Mouse (Mus musculus): Measurements from ENCODE around the gene Traf3ip3. TPM values are rescaled to one million over a fixed set of nuclear protein-coding genes. Genes with fewer than 3 reads are reported as not detected.
A peak's percentile ranks its signal among the peaks of the same experiment; 100 is the strongest.

Traf3ip3 gene
- polyA plus RNA-seq, 1 experiment, result 62.7 TPM

DNA sequence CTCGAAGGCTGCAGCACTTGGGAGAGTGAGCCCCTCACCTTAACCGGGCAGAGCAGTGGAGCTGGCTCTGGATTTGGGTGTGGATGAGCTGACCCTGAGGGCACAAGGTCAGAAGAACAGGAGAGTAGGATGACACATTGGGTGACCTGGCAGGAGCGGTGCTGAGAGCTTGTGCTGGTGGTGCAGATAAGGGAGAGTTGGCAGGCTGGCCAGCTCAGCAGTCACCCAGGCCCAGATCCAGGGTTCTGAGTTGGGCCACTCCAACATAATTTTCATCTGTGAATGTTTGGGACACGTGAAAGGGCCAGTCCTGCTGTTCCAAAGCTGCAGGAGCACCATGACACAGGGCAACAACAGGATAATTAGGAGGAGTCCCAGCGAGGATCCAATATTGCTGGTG is 9.9 kb upstream of the Traf3ip3 start:
- Histone ChIP-seq H3K4me3 (ENCODE audit: extremely low read depth, insufficient read depth, insufficient read length) (no peak overlapping the region), H3K36me3 (ENCODE audit: control insufficient read depth, insufficient read depth, low read length) (no peaks in the 10 kb centered on the region; the same call in 1 of the 2 replicates), H3K4me1 (ENCODE audit: control insufficient read depth, insufficient read depth, insufficient read length) (no peaks in the 10 kb centered on the region; the same call in 1 of the 2 replicates), H3K27me3 (ENCODE audit: control insufficient read depth, insufficient read depth, low read length) (no peaks in the 10 kb centered on the region), H3K27ac (ENCODE audit: insufficient read depth, low read length) (no peak overlapping the region)
- WGBS, result 89% methylated on average over 5 of the region's 5 CpGs
- DNase-seq (ENCODE audit: low read depth in 1 of 2, low spot score in 2 of 2), result no peak
- TF ChIP-seq POLR2A (IDR thresholded peaks at IDR 0.05; ENCODE audit: low read depth, low read length) (no peak), CTCF (IDR thresholded peaks at IDR 0.05; ENCODE audit: extremely low read depth, insufficient read depth, insufficient read length, insufficient replicate concordance) (no peak)

DNA sequence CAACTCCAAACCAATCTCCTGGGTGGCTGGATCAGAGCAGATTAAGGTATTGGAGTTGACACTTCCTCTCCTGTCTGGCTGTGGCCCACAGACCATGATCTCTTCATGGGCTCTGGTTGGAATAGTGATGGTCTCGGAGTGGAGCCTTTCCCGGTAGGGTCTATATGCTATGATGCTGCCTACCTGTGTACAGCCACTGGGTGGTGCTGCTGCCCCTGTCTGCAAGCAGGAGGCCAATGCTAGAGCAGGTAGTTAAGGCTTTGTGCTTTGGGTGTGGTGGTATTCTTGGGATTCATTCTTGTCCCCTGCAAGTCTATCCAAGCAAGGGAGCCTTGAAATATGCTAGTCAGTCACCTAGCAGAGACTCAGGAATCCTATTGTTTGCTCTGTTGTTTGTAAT is 6.7 kb upstream of the Traf3ip3 start:
- Histone ChIP-seq H3K4me3 (ENCODE audit: extremely low read depth, insufficient read depth, insufficient read length) (peak overlapping the region; percentile 57), H3K4me1 (ENCODE audit: control insufficient read depth, insufficient read depth, insufficient read length) (no peaks in the 10 kb centered on the region; the same call in 1 of the 2 replicates), H3K27me3 (ENCODE audit: control insufficient read depth, insufficient read depth, low read length) (no peaks in the 10 kb centered on the region), H3K36me3 (ENCODE audit: control insufficient read depth, insufficient read depth, low read length) (no peaks in the 10 kb centered on the region), H3K27ac (ENCODE audit: insufficient read depth, low read length) (peak overlapping the region; percentile 70)
- TF ChIP-seq CTCF (IDR thresholded peaks at IDR 0.05; ENCODE audit: extremely low read depth, insufficient read depth, insufficient read length, insufficient replicate concordance) (peak; percentile 91; the same call in 1 of the 2 replicates), POLR2A (IDR thresholded peaks at IDR 0.05; ENCODE audit: low read depth, low read length) (no peak)
- DNase-seq (ENCODE audit: low read depth in 1 of 2, low spot score in 2 of 2), result peak; percentile 51 to 84
- WGBS, result 22% methylated on average over 2 of the region's 2 CpGs

DNA sequence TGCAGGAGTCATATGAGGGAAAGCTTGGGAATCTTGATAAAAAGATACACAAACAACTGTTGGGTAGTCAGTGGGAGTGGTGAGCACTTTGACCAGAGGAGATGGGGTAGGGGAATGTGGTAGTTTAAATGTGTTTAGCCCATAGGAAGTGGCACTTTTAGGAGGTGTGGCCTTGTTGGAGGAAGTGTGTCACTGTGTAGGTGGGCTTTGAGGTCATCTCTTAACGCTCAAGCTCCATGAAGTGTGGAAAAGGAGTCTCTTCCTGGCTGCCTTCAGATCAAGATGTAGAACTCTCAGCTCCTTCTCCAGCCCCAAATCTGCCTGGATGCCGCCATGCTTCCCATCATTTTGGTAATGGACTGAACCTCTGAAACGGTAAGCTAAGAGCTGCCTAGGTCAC is 6.0 kb upstream of the Traf3ip3 start, which contains the start of gene Lamb3:
Gene Lamb3 (plus strand): TSS at position 197 of the 400 bp plus-strand sequence.
- Histone ChIP-seq H3K4me3 (ENCODE audit: extremely low read depth, insufficient read depth, insufficient read length) (peak within 1 kb of the TSS; percentile 57), H3K36me3 (ENCODE audit: control insufficient read depth, insufficient read depth, low read length) (no peaks in the 10 kb centered on the region), H3K27ac (ENCODE audit: insufficient read depth, low read length) (peak within 1 kb of the TSS; percentile 70), H3K4me1 (ENCODE audit: control insufficient read depth, insufficient read depth, insufficient read length) (no peaks in the 10 kb centered on the region; the same call in 1 of the 2 replicates), H3K27me3 (ENCODE audit: control insufficient read depth, insufficient read depth, low read length) (no peaks in the 10 kb centered on the region)
- DNase-seq (ENCODE audit: low read depth in 1 of 2, low spot score in 2 of 2), result peak in 1 of 2 experiments; percentile 41
- TF ChIP-seq CTCF (IDR thresholded peaks at IDR 0.05; ENCODE audit: extremely low read depth, insufficient read depth, insufficient read length, insufficient replicate concordance), result no peak
- TF ChIP-seq POLR2A (IDR thresholded peaks at IDR 0.05; ENCODE audit: low read depth, low read length), result no peak
- 54% methylated on average over 3 of the region's 3 CpGs for WGBS

DNA sequence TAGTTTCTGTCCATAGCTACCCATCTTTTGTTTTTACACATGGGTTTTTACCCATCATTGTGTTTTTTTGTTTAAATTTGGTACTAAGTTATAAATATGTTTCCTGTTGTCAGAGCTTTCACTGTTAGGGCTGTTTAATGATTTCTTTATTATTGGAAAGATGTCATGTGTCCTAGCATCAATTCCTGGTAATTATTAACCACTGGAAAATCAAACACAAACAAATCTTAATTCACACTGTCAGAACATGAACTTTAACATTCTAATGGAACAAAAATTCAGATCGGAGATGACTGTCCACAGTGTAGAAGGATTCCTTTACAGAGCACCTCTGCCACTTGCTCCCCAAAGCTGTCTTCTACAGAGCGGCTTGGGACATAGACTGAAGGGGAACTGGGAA is 3.9 kb upstream of the Traf3ip3 start:
- no peaks in the 10 kb centered on the region for H3K27me3 ChIP-seq (ENCODE audit: control insufficient read depth, insufficient read depth, low read length)
- WGBS, result 89% methylated on average over 2 of the region's 2 CpGs
- H3K36me3 ChIP-seq (ENCODE audit: control insufficient read depth, insufficient read depth, low read length), result no peaks in the 10 kb centered on the region
- peaks cover 2% of the 10 kb centered on the region; the same call in 1 of the 2 replicates for H3K4me1 ChIP-seq (ENCODE audit: control insufficient read depth, insufficient read depth, insufficient read length)
- TF ChIP-seq POLR2A (IDR thresholded peaks at IDR 0.05; ENCODE audit: low read depth, low read length) (no peak), CTCF (IDR thresholded peaks at IDR 0.05; ENCODE audit: extremely low read depth, insufficient read depth, insufficient read length, insufficient replicate concordance) (no peak)
- H3K27ac ChIP-seq (ENCODE audit: insufficient read depth, low read length), result no peak overlapping the region
- no peak for DNase-seq (ENCODE audit: low read depth in 1 of 2, low spot score in 2 of 2)
- H3K4me3 ChIP-seq (ENCODE audit: extremely low read depth, insufficient read depth, insufficient read length), result no peak overlapping the region

DNA sequence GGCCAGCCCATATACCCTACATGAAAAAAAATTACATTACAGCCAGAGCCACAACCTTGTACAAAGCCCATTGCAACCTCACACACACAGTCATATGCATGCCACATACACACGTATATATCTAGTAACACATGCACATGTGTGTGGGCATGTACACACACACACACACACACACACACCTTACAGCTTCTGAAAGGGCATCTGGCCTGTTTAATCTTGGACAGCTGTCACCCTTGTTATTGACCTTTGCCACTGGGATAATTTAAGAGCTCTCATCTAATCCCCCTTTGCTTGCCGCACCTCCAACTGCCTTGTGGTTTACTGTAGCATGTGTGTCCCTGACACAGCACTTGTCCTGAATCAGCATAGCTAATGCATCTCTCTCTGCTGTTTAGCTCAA is 2.3 kb upstream of the Traf3ip3 start:
- no peak for DNase-seq (ENCODE audit: low read depth in 1 of 2, low spot score in 2 of 2)
- no peak for TF ChIP-seq POLR2A (IDR thresholded peaks at IDR 0.05; ENCODE audit: low read depth, low read length)
- TF ChIP-seq CTCF (IDR thresholded peaks at IDR 0.05; ENCODE audit: extremely low read depth, insufficient read depth, insufficient read length, insufficient replicate concordance), result no peak
- Histone ChIP-seq H3K4me3 (ENCODE audit: extremely low read depth, insufficient read depth, insufficient read length) (no peak overlapping the region), H3K27ac (ENCODE audit: insufficient read depth, low read length) (no peak overlapping the region), H3K27me3 (ENCODE audit: control insufficient read depth, insufficient read depth, low read length) (no peaks in the 10 kb centered on the region), H3K36me3 (ENCODE audit: control insufficient read depth, insufficient read depth, low read length) (peaks cover 6% of the 10 kb centered on the region), H3K4me1 (ENCODE audit: control insufficient read depth, insufficient read depth, insufficient read length) (peaks cover 6% of the 10 kb centered on the region; the same call in 1 of the 2 replicates)
- WGBS, result 80% methylated on average over 2 of the region's 2 CpGs

DNA sequence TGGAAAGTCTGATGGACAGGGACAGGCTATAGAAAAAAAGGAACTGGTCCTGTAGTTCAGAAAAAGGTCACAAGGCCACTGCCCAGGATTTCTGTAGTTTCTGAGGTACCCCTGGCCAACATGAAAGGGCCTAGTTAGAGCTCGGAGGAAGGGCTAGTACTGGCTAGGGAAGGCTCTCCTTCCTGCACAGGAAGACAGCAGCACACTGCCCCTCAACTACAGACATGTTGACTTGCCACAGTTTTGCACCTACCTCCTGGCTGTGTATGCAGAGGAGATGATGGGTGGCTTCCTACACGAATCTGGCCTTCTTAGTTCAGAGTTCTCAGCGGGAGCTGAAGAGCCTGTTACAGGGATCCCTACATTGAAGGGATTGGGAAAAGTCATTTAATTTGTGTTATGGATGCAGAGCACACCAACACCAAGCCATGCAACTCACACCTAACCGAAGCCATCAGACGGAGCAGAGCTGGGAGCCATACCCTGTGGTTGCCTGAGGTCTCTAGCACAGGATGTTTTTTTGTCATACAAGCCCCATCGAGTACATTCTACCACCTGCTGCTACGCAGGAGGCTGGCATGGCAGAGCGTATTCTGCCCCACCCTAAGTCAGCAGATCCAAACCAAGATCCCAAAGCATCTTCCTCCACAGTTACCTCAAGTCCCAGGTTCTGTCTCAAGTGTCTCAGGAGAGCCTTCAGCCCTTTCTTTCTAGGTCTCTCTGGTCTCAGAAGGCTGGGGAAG is 692 bp downstream of the Traf3ip3 start:
- WGBS, result 3% methylated on average over 8 of the region's 8 CpGs
- TF ChIP-seq POLR2A (IDR thresholded peaks at IDR 0.05; ENCODE audit: low read depth, low read length) (no peak; the same call in 1 of the 2 replicates), CTCF (IDR thresholded peaks at IDR 0.05; ENCODE audit: extremely low read depth, insufficient read depth, insufficient read length, insufficient replicate concordance) (no peak)
- Histone ChIP-seq H3K27ac (ENCODE audit: insufficient read depth, low read length) (peak overlapping the region; percentile 99), H3K36me3 (ENCODE audit: control insufficient read depth, insufficient read depth, low read length) (peaks cover 30% of the 10 kb centered on the region), H3K4me1 (ENCODE audit: control insufficient read depth, insufficient read depth, insufficient read length) (peaks cover 23% of the 10 kb centered on the region; the same call in 1 of the 2 replicates), H3K27me3 (ENCODE audit: control insufficient read depth, insufficient read depth, low read length) (no peaks in the 10 kb centered on the region), H3K4me3 (ENCODE audit: extremely low read depth, insufficient read depth, insufficient read length) (peak overlapping the region; percentile 85)
- peak in 1 of 2 experiments; percentile 52 for DNase-seq (ENCODE audit: low read depth in 1 of 2, low spot score in 2 of 2)

DNA sequence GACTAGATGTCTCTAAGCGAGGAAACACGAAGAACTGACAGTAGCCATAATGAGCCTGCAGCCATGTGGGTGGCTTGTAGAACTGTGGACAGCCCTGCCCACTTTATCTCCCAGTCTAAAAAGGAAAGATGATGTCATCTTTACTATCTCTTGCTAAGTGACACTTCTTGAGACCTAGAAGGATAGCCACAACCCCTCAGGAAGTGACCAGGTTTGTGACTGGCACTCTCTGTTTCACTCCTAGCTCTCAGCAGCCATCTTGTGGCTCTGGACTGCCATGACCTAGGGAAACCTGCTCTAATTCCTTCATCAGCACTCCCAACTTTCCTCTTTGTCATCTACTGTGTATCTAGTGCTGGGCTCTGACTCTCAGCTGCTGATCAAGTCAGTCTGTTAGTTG is 3.2 kb downstream of the Traf3ip3 start:
- DNase-seq (ENCODE audit: low read depth in 1 of 2, low spot score in 2 of 2), result no peak
- TF ChIP-seq CTCF (IDR thresholded peaks at IDR 0.05; ENCODE audit: extremely low read depth, insufficient read depth, insufficient read length, insufficient replicate concordance) (no peak), POLR2A (IDR thresholded peaks at IDR 0.05; ENCODE audit: low read depth, low read length) (no peak)
- Histone ChIP-seq H3K36me3 (ENCODE audit: control insufficient read depth, insufficient read depth, low read length) (peaks cover 51% of the 10 kb centered on the region), H3K27me3 (ENCODE audit: control insufficient read depth, insufficient read depth, low read length) (no peaks in the 10 kb centered on the region), H3K4me1 (ENCODE audit: control insufficient read depth, insufficient read depth, insufficient read length) (peaks cover 23% of the 10 kb centered on the region; the same call in 1 of the 2 replicates), H3K27ac (ENCODE audit: insufficient read depth, low read length) (no peak overlapping the region), H3K4me3 (ENCODE audit: extremely low read depth, insufficient read depth, insufficient read length) (no peak overlapping the region)
- 86% methylated on average over 2 of the region's 2 CpGs for WGBS

All from spleen, adult 2 months (tissue).